Mouse (Mus musculus) frontal cortex, postnatal 25 days (tissue): Measurements from ENCODE around the gene Prlr.

ENCODE experiments used
- DNase-seq, 2 experiments: peaks; one replicate each; pipeline ENCODE4 v3.0.0; 2022; ENCODE audit warnings: low spot score in 2 of 2

Gene Prlr

GRCm38 (mm10) chr15:10228636-10229035, 51.6 kb downstream of the Prlr start:
- no peak for DNase-seq

GRCm38 (mm10) chr15:10235977-10236376, 58.9 kb downstream of the Prlr start:
- no peak for DNase-seq

- no peak for DNase-seq
These were observed 59.8 kb downstream of the Prlr start for GRCm38 (mm10) chr15:10236812-10237211.

- no peak for DNase-seq
These were observed 61.4 kb downstream of the Prlr start for GRCm38 (mm10) chr15:10238454-10238853.

- no peak for DNase-seq
These were observed 63.3 kb downstream of the Prlr start for GRCm38 (mm10) chr15:10240228-10240795.

- DNase-seq = no peak
These were observed 65.2 kb downstream of the Prlr start for GRCm38 (mm10) chr15:10242250-10242649.

- DNase-seq = no peak
These were observed 72.2 kb downstream of the Prlr start for GRCm38 (mm10) chr15:10249285-10249684.

GRCm38 (mm10) chr15:10250784-10251183, 73.7 kb downstream of the Prlr start:
- DNase-seq = no peak

GRCm38 (mm10) chr15:10252526-10252925, 75.5 kb downstream of the Prlr start:
- no peak for DNase-seq

GRCm38 (mm10) chr15:10262219-10262618, 85.2 kb downstream of the Prlr start:
- DNase-seq = no peak

GRCm38 (mm10) chr15:10262641-10263040, 85.6 kb downstream of the Prlr start:
- DNase-seq = no peak

GRCm38 (mm10) chr15:10263420-10263819, 86.4 kb downstream of the Prlr start:
- DNase-seq = no peak

- DNase-seq = no peak
These were observed 87.8 kb downstream of the Prlr start for GRCm38 (mm10) chr15:10264885-10265284.

- DNase-seq = no peak
These were observed 90.2 kb downstream of the Prlr start for GRCm38 (mm10) chr15:10267251-10267650.

- DNase-seq = no peak
These were observed 99.3 kb downstream of the Prlr start for GRCm38 (mm10) chr15:10276386-10276785.

GRCm38 (mm10) chr15:10277461-10277860, 100.4 kb downstream of the Prlr start:
- no peak for DNase-seq

GRCm38 (mm10) chr15:10281546-10281945, 104.5 kb downstream of the Prlr start:
- DNase-seq = no peak

- no peak for DNase-seq
These were observed 106.6 kb downstream of the Prlr start for GRCm38 (mm10) chr15:10283661-10284060.

GRCm38 (mm10) chr15:10296570-10296969, 119.5 kb downstream of the Prlr start:
- DNase-seq = no peak

GRCm38 (mm10) chr15:10298058-10298457, 121.0 kb downstream of the Prlr start:
- no peak for DNase-seq

- DNase-seq = no peak
These were observed 122.4 kb downstream of the Prlr start for GRCm38 (mm10) chr15:10299467-10299866.

GRCm38 (mm10) chr15:10306461-10306860, 129.4 kb downstream of the Prlr start:
- no peak for DNase-seq

GRCm38 (mm10) chr15:10311826-10312225, 134.8 kb downstream of the Prlr start:
- DNase-seq = no peak
